Mouse (Mus musculus) heart, embryonic 16.5 days (tissue): ENCODE measurements at regions not wholly inside any gene's neighbourhood (a gene's known extent, or its start where the extent isn't known, plus 50 kb on each side); places are given as distances from the start of the nearest gene placed in this dataset.

Source experiments
- ATAC-seq: fragments of 200-750 bp; cut with Nextera tagmentation; replicated peaks from 2 replicates; pipeline ENCODE4 v1.8.0; 2017; ENCODE audit warnings: moderate number of reproducible peaks; ENCODE audit not compliant: insufficient read depth, low FRiP score; ENCODE audit errors: extremely low read depth
- H3K27ac ChIP-seq: fragments of 300-500 bp; sonication (generic); 2 replicates; pipeline ENCODE4 v1.5.1; 2014; ENCODE audit warnings: mild to moderate bottlenecking, low read length, control low read depth, moderate library complexity
- H3K27me3 ChIP-seq: fragments of 300-500 bp; sonication (generic); 2 replicates; pipeline ENCODE4 v1.6.1; 2014; ENCODE audit warnings: low read length, mixed read lengths; ENCODE audit not compliant: control insufficient read depth, insufficient read depth
- H3K36me3 ChIP-seq: fragments of 300-500 bp; sonication (generic); 2 replicates; pipeline ENCODE4 v1.6.1; 2014; ENCODE audit not compliant: control insufficient read depth, insufficient read depth
- H3K4me1 ChIP-seq: fragments of 300-500 bp; sonication (generic); 2 replicates; pipeline ENCODE4 v1.6.1; 2014; ENCODE audit warnings: low read length, mixed read lengths; ENCODE audit not compliant: control insufficient read depth, insufficient read depth
- H3K4me2 ChIP-seq: fragments of 300-500 bp; sonication (generic); 2 replicates; pipeline ENCODE4 v1.6.1; 2014; ENCODE audit warnings: low read depth, mild to moderate bottlenecking, control low read depth, low read length
- H3K4me3 ChIP-seq: fragments of 300-500 bp; sonication (generic); 2 replicates; pipeline ENCODE4 v1.5.1; 2014; ENCODE audit warnings: mild to moderate bottlenecking, control low read depth, low read length
- H3K9ac ChIP-seq: fragments of 300-500 bp; sonication (generic); 2 replicates; pipeline ENCODE4 v1.6.1; 2014; ENCODE audit warnings: low read length, control low read depth
- H3K9me3 ChIP-seq: fragments of 300-500 bp; sonication (generic); replicated peaks from 2 replicates; pipeline ENCODE4 v1.6.1; 2016; ENCODE audit warnings: low read length; ENCODE audit not compliant: control insufficient read depth
- WGBS: fragments of 180-500 bp; shearing (Covaris S2); extraction: QIAGEN DNeasy Blood & Tissue Kit; methylation state at CpG from one replicate; pipeline ENCODE4 v1.1.7; 2014; 5-methylcytosine and 5-hydroxymethylcytosine counted together

- H3K4me1 ChIP-seq = no peaks in the 10 kb centered on the region
- H3K27ac ChIP-seq = no peak overlapping the region
- H3K4me3 ChIP-seq = no peak overlapping the region
- no peaks in the 10 kb centered on the region for H3K27me3 ChIP-seq
- ATAC-seq = no peak
- no peak overlapping the region for H3K9ac ChIP-seq
- 80% methylated on average over 2 of the region's 2 CpGs for WGBS
- no peaks in the 10 kb centered on the region for H3K9me3 ChIP-seq
- H3K36me3 ChIP-seq = no peaks in the 10 kb centered on the region
- no peak overlapping the region for H3K4me2 ChIP-seq
Observed at GRCm38 (mm10) chr3:147070972-147071371, 218.8 kb downstream of the Ttll7 start.

GRCm38 (mm10) chr3:147080197-147080596, 228.0 kb downstream of the Ttll7 start:
- Histone ChIP-seq H3K4me1 (peaks cover 7% of the 10 kb centered on the region; the same call in 1 of the 2 replicates), H3K9ac (no peak overlapping the region), H3K9me3 (no peaks in the 10 kb centered on the region), H3K4me3 (no peak overlapping the region), H3K4me2 (peak overlapping the region; percentile 21; the same call in 1 of the 2 replicates), H3K36me3 (no peaks in the 10 kb centered on the region), H3K27ac (peak overlapping the region; percentile 90), H3K27me3 (no peaks in the 10 kb centered on the region)
- 73% methylated on average over 3 of the region's 3 CpGs for WGBS
- ATAC-seq = 0 out of 2 replicates have a peak, but pooled peaks have one; percentile 34

GRCm38 (mm10) chr3:147080768-147081448, 228.7 kb downstream of the Ttll7 start:
- peak overlapping the region; percentile 33 for H3K4me2 ChIP-seq

GRCm38 (mm10) chr3:147081763-147082162, 229.6 kb downstream of the Ttll7 start:
- H3K4me1 ChIP-seq = peaks cover 7% of the 10 kb centered on the region; the same call in 1 of the 2 replicates
- no peaks in the 10 kb centered on the region for H3K27me3 ChIP-seq
- no peak for ATAC-seq
- no peak overlapping the region for H3K4me2 ChIP-seq
- H3K36me3 ChIP-seq = no peaks in the 10 kb centered on the region
- H3K4me3 ChIP-seq = no peak overlapping the region
- H3K9ac ChIP-seq = no peak overlapping the region
- no peak overlapping the region for H3K27ac ChIP-seq
- no peaks in the 10 kb centered on the region for H3K9me3 ChIP-seq
- 93% methylated on average over 9 of the region's 9 CpGs for WGBS

More at GRCm38 (mm10) chr3:147080768-147081448, 228.7 kb downstream of the Ttll7 start:
- peak; percentile 77 for ATAC-seq
- Histone ChIP-seq H3K27me3 (no peaks in the 10 kb centered on the region), H3K36me3 (no peaks in the 10 kb centered on the region), H3K9ac (no peak overlapping the region), H3K9me3 (no peaks in the 10 kb centered on the region), H3K27ac (peak overlapping the region; percentile 90), H3K4me3 (no peak overlapping the region), H3K4me1 (peaks cover 7% of the 10 kb centered on the region; the same call in 1 of the 2 replicates)
- 31% methylated on average over 4 of the region's 4 CpGs for WGBS

DNA sequence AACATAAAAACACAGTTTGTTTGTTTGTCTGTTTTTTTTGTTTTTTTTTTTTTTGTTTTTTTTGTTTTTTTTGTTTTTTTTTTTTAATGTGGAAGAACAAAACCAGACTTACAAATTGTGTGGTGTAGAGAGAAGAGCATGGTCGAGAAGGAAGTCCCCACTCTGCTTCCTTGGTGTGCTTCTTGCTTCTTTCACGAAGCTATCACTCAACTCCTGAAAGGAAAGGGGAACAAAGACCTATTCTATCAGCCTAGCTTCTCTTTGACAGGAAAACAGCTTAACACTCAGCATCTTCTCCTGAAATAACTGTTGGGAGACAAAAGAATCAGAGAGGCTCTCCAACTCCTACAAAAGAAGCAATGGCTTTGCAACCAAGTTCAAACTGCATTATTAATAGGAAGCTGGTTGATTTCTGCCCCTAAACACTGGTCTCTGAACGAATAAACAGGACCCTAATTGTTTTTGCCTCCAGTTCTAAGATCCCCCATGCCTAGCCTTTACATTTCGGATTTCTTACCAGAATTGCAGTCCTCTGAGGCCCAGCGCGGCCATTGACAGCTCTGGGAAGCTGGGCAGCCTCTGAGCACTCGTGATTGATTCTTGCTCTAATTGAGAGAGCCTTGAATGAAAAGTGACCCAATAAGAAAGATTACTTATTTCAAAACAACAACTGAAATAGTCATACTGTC, 230.2 kb downstream of the Ttll7 start:
- Histone ChIP-seq H3K4me1 (peaks cover 9% of the 10 kb centered on the region; the same call in 1 of the 2 replicates), H3K9me3 (no peaks in the 10 kb centered on the region), H3K4me3 (no peak overlapping the region), H3K9ac (no peak overlapping the region), H3K27me3 (no peaks in the 10 kb centered on the region), H3K27ac (no peak overlapping the region), H3K36me3 (no peaks in the 10 kb centered on the region), H3K4me2 (no peak overlapping the region)
- WGBS = 57% methylated on average over 7 of the region's 7 CpGs
- no peak for ATAC-seq

DNA sequence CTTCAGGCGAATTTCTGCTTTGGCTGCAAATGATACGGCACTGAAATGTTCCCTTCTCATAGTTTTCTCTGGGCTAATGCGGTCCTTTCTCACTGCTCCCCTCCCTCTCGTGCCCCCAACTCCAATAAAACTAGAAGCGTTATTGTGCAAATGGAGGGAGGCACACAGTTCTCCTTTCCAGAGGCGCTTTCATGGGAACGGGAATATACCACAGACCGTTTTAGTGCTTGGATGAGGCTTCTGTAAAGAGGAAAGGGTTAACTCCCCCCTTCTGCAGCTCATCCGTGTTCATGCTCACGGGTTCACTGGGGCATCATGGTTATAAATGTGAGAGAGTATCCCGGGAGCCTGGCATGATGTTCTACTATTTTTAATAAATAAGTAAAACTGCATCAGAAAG, 231.2 kb downstream of the Ttll7 start:
- WGBS = 83% methylated on average over 11 of the region's 11 CpGs
- no peaks in the 10 kb centered on the region for H3K36me3 ChIP-seq
- H3K4me2 ChIP-seq = no peak overlapping the region
- H3K4me3 ChIP-seq = no peak overlapping the region
- no peaks in the 10 kb centered on the region for H3K9me3 ChIP-seq
- no peak overlapping the region for H3K27ac ChIP-seq
- ATAC-seq = no peak
- no peaks in the 10 kb centered on the region for H3K27me3 ChIP-seq
- H3K9ac ChIP-seq = no peak overlapping the region
- H3K4me1 ChIP-seq = peaks cover 9% of the 10 kb centered on the region; the same call in 1 of the 2 replicates

GRCm38 (mm10) chr3:147083823-147084222, 231.7 kb downstream of the Ttll7 start:
- no peak for ATAC-seq
- no peak overlapping the region for H3K4me3 ChIP-seq
- H3K36me3 ChIP-seq = no peaks in the 10 kb centered on the region
- 95% methylated on average over 4 of the region's 4 CpGs for WGBS
- no peaks in the 10 kb centered on the region for H3K27me3 ChIP-seq
- H3K9me3 ChIP-seq = no peaks in the 10 kb centered on the region
- H3K9ac ChIP-seq = no peak overlapping the region
- no peak overlapping the region for H3K27ac ChIP-seq
- no peak overlapping the region for H3K4me2 ChIP-seq
- H3K4me1 ChIP-seq = peaks cover 9% of the 10 kb centered on the region; the same call in 1 of the 2 replicates

DNA sequence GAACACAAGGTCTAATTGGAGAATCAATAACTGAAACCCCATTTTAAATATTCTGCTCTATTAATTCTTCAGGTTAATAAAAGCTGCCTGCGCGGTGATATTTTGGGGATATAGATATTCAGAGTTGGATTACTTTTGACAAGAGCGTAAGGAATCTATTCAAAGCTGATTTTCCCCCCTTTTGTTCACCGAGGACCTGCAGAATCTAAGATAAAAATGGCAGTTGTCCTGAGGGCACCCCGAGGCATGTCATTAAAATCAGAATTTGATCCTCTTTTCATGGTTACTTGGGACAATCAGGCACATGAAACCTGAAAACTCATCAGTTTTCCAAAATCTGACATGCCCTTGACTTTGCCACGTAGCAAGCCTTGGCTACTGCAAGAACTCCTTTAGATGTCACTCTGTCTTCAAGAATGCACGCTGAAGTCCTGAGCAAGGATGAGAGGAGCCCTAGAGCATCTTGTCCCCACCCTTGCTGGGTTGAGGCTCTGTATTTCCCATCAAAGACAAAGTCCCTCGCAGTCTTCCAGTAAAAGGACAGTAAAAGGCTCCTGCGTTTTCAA, 232.5 kb downstream of the Ttll7 start:
- no peak for ATAC-seq
- no peak overlapping the region for H3K27ac ChIP-seq
- no peak overlapping the region for H3K9ac ChIP-seq
- H3K4me2 ChIP-seq = no peak overlapping the region
- WGBS = 81% methylated on average over 9 of the region's 9 CpGs
- H3K36me3 ChIP-seq = no peaks in the 10 kb centered on the region
- no peak overlapping the region for H3K4me3 ChIP-seq
- H3K4me1 ChIP-seq = peaks cover 7% of the 10 kb centered on the region; the same call in 1 of the 2 replicates
- H3K27me3 ChIP-seq = no peaks in the 10 kb centered on the region
- H3K9me3 ChIP-seq = no peaks in the 10 kb centered on the region

- Histone ChIP-seq H3K9me3 (no peaks in the 10 kb centered on the region), H3K4me3 (no peak overlapping the region), H3K27me3 (no peaks in the 10 kb centered on the region), H3K36me3 (no peaks in the 10 kb centered on the region), H3K9ac (no peak overlapping the region), H3K4me2 (no peak overlapping the region), H3K4me1 (0 out of 2 replicates have a peak, but pooled peaks cover 2% of the 10 kb centered on the region), H3K27ac (no peak overlapping the region)
- 79% methylated on average over 6 of the region's 6 CpGs for WGBS
- ATAC-seq = no peak
Observed at GRCm38 (mm10) chr3:147088171-147088570, 236.0 kb downstream of the Ttll7 start.
